24 mouse cellular contexts compared by ENCODE assay signal in the genomic region with DNA sequence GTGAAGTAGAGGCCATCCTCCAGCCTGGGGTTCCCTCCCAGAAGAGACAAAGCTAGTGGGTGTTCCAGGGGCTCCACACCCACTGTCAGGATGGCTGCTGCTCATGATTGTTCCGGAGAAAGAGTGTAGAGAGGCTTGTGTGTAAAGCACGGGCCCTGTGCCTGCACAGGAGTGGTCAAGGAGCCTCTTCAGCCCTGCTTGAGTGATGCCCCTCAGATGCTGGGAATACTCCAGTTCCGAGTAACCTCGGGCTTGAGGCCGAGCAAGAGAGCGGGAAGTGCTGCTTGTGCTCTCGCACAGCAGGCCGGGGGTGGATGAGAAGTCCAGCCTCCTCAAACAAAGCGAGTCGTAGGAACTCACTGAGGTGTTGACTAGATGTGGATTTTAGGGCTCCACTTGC. TPM values are rescaled to one million over a fixed set of nuclear protein-coding genes. Genes with fewer than 3 reads are reported as not detected.
DNase-seq lines count a peak whose midpoint lies in the region; ATAC-seq lines count a peak whose summit lies in the region.
"Had no signal": no experiment of that assay in that cellular context is flagged by ENCODE, and none has a peak within 500 bp of the region (broad histone marks: within the 10 kb centered on the region; RNA-seq: fewer than 3 reads in every experiment).

No protein-coding gene starts in this region.

- no peaks in the 10 kb centered on the region for H3K9me3 ChIP-seq in lung, embryonic 15.5 days
- no peaks in the 10 kb centered on the region for H3K9me3 ChIP-seq in hindbrain, embryonic 10.5 days
- H3K9me3 ChIP-seq: embryonic facial prominence, embryonic 12.5 days; heart, embryonic 13.5 days; hindbrain, embryonic 13.5 days; intestine, embryonic 15.5 days had no signal

- peak overlapping the region; percentile 49 for H3K27ac ChIP-seq in lung, embryonic 15.5 days
- H3K27ac ChIP-seq in hindbrain, embryonic 10.5 days: no peak overlapping the region
- H3K27ac ChIP-seq: embryonic facial prominence, embryonic 12.5 days; hindbrain, embryonic 13.5 days; hindbrain, postnatal 0 days; intestine, embryonic 15.5 days had no signal

- no peak overlapping the region for H3K9ac ChIP-seq in lung, embryonic 15.5 days
- H3K9ac ChIP-seq: embryonic facial prominence, embryonic 12.5 days; hindbrain, embryonic 13.5 days; intestine, embryonic 15.5 days had no signal

- no peak for DNase-seq in frontal cortex, postnatal 25 days (ENCODE audit: low spot score in 2 of 2)
- DNase-seq in lung, adult 18-20 months: peak; percentile 86 to 88
- peak; percentile 58 for DNase-seq in lung, postnatal 14 days
- no peak for DNase-seq in hindbrain, embryonic 10.5 days (ENCODE audit: low spot score)
- no peak for DNase-seq in spleen, adult 18-20 months
- DNase-seq: adrenal gland, postnatal 14 days; cerebellum, adult 18-20 months; cerebellum, postnatal 10 days; embryo, embryonic 11 days; gastrocnemius, postnatal 10 days; heart, adult 18-20 months; heart, postnatal 10 days; heart, postnatal 4 days had no signal

- no peaks in the 10 kb centered on the region for H3K36me3 ChIP-seq in lung, embryonic 15.5 days
- H3K36me3 ChIP-seq in hindbrain, embryonic 10.5 days: peaks cover 10% of the 10 kb centered on the region; the same call in 1 of the 2 replicates
- H3K36me3 ChIP-seq: hindbrain, embryonic 13.5 days; intestine, embryonic 15.5 days had no signal

- H3K4me2 ChIP-seq in lung, embryonic 15.5 days: no peak overlapping the region
- H3K4me2 ChIP-seq: embryonic facial prominence, embryonic 12.5 days; heart, embryonic 13.5 days; hindbrain, embryonic 13.5 days; intestine, embryonic 15.5 days had no signal

- H3K4me1 ChIP-seq in lung, embryonic 15.5 days: peaks cover 80% of the 10 kb centered on the region
- H3K4me1 ChIP-seq in hindbrain, embryonic 10.5 days (replicated peaks): peaks cover 72% of the 10 kb centered on the region

- H3K27me3 ChIP-seq in lung, embryonic 15.5 days: no peaks in the 10 kb centered on the region
- H3K27me3 ChIP-seq in hindbrain, embryonic 10.5 days (ENCODE audit: insufficient read depth, poor library complexity, severe bottlenecking): no peaks in the 10 kb centered on the region
- H3K27me3 ChIP-seq: embryonic facial prominence, embryonic 12.5 days; heart, embryonic 13.5 days; hindbrain, embryonic 13.5 days; intestine, embryonic 15.5 days; Patski had no signal

- peak; percentile 48; the same call in 1 of the 2 replicates for ATAC-seq in frontal cortex, adult (ENCODE audit: low TSS enrichment)
- no peak for ATAC-seq in lung, embryonic 15.5 days (ENCODE audit: borderline replicate concordance, extremely low read depth, low FRiP score, low TSS enrichment)
- ATAC-seq in inflammation-experienced regulatory T-cells, adult 6 months: no peak
- ATAC-seq: activated CD4-positive, CD25-positive, alpha-beta regulatory T cell, adult 4 months; forebrain, embryonic 14.5 days; hindbrain, postnatal 0 days; intestine, embryonic 15.5 days; Patski had no signal

- WGBS in lung, embryonic 15.5 days: 62% methylated on average over 10 of the region's 10 CpGs
- 83% methylated on average over 10 of the region's 10 CpGs for WGBS in hindbrain, embryonic 10.5 days

- no peak overlapping the region for H3K4me3 ChIP-seq in lung, embryonic 15.5 days
- no peak overlapping the region for H3K4me3 ChIP-seq in hindbrain, embryonic 10.5 days
- H3K4me3 ChIP-seq: embryonic facial prominence, embryonic 12.5 days; heart, embryonic 13.5 days; hindbrain, embryonic 13.5 days; intestine, embryonic 15.5 days had no signal

RNA-seq across cellular contexts. Expression of a gene that starts 46.3 kb away (rescaled TPM):
- polyA plus RNA-seq in lung, embryonic 15.5 days (2015; fragmentation: Nextera tagmentation; extraction: Ambion mirVana): 16.8 and 21.8 TPM in 2 replicates
- polyA plus RNA-seq in hindbrain, embryonic 10.5 days (2016; fragmentation: Nextera tagmentation; extraction: Ambion mirVana): 8.5 and 8.8 TPM in 2 replicates
- polyA plus RNA-seq in inflammation-experienced regulatory T-cells, adult 6 months (2017; shearing (Covaris generic)): 1 to 10 TPM; 4.4 to 8.4 (median 5.9) TPM

Comparison
In these comparisons a context has a peak if more than half of its experiments do, and no peak if none do; other contexts are left out.
1. DNase-seq: peak in lung, adult 18-20 months (2 of 2) and lung, postnatal 14 days (single experiment); none in frontal cortex, postnatal 25 days (0 of 2), hindbrain, embryonic 10.5 days (single experiment) and spleen, adult 18-20 months (0 of 2).